Mouse (Mus musculus) ES-E14 (cell line): Measurements from ENCODE around the gene Tmem231.

ENCODE experiments used
- CHD2 ChIP-seq: IDR thresholded peaks from 2 replicates; pipeline ENCODE4 v1.6.1; 2014; ENCODE audit warnings: mild to moderate bottlenecking, low read depth, low read length, inconsistent platforms
- HCFC1 ChIP-seq: IDR thresholded peaks from 2 replicates; pipeline ENCODE4 v1.6.1; 2012; ENCODE audit warnings: low read length, inconsistent platforms, borderline replicate concordance; ENCODE audit not compliant: insufficient read depth
- MAFK ChIP-seq: IDR thresholded peaks from 2 replicates; pipeline ENCODE4 v1.6.1; 2014; ENCODE audit warnings: mild to moderate bottlenecking, low read depth, low read length, inconsistent platforms; ENCODE audit not compliant: insufficient read depth
- ZC3H11A ChIP-seq: IDR thresholded peaks from 2 replicates; pipeline ENCODE4 v1.6.1; 2012; ENCODE audit warnings: low read depth, mild to moderate bottlenecking, inconsistent platforms, low read length, borderline replicate concordance
- ZNF384 ChIP-seq: IDR thresholded peaks from 2 replicates; pipeline ENCODE4 v1.6.1; 2012; ENCODE audit warnings: low read depth, low read length, inconsistent platforms

DNA sequence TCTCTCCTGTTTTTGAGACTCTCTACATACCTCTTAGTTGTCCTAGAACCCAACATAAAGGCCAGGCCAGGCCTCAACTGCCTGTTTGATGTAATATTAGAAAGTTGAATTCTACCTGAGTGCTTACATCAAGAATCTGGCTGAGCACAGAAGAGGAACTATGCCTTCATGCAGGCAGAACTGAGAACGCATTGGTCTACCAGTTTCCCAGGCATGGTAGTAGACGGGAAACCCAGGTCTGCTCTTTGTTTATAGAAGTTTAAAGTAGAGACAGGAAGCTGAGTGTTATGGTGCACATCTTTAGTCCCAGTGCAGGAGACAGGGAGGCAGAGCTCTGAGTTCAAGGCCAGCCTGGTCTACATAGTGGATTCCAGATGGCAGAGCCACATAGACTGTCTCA is 13.5 kb upstream of the Tmem231 start:
- TF ChIP-seq HCFC1 (no peak), ZC3H11A (no peak), CHD2 (no peak), MAFK (no peak), ZNF384 (no peak)
